Mouse (Mus musculus): ENCODE measurements around the gene Eif2b3. TPM values are rescaled to one million over a fixed set of nuclear protein-coding genes. Genes with fewer than 3 reads are reported as not detected.

Eif2b3 gene
- polyA plus RNA-seq, 1 experiment from 2014 or later = 42.1 TPM

DNA sequence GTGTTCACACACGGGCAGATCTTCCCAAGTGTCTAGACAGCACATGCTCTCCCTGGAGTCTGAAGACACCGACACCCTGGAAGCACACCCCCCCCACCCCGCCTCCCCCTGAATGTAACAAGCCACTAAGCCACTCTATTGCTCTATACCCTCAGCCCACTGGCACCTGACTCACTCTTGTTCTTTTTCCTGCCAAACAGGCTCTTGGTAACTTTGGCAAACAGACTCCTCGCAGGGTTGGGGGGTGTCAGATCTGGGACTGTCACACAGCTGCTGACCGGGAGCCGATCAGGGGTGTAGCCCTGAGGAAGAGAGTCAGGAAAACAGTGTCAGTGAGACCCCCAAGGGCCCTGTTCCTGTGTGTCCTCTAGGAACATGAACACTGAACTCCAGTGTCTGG, 112.0 kb downstream of the Eif2b3 start:
- no peaks in the 10 kb centered on the region for H3K36me3 ChIP-seq (ENCODE audit: control insufficient read depth, insufficient read depth)
- no peak overlapping the region for H3K4me3 ChIP-seq (replicated peaks; ENCODE audit: low read length)
- H3K27me3 ChIP-seq (replicated peaks; ENCODE audit: control insufficient read depth, insufficient read depth, low read length) = 0 out of 2 replicates have a peak, but pooled peaks cover 4% of the 10 kb centered on the region
- H3K4me1 ChIP-seq (replicated peaks; ENCODE audit: control insufficient read depth, insufficient read depth, low read length) = peaks cover 21% of the 10 kb centered on the region
- H3K9ac ChIP-seq (replicated peaks; ENCODE audit: low read depth, low read length) = no peak overlapping the region
- no peak overlapping the region for H3K27ac ChIP-seq (ENCODE audit: low read length)
- H3K4me2 ChIP-seq (ENCODE audit: low read length) = no peak overlapping the region
- no peak for ATAC-seq
- WGBS = 43% methylated on average over 6 of the region's 6 CpGs
- no peaks in the 10 kb centered on the region for H3K9me3 ChIP-seq (ENCODE audit: control insufficient read depth, low read length)

- peak overlapping the region; percentile 93 for H3K4me2 ChIP-seq (ENCODE audit: low read length)
- peak; percentile 19; the same call in 1 of the 2 replicates for ATAC-seq
- H3K36me3 ChIP-seq (ENCODE audit: control insufficient read depth, insufficient read depth) = no peaks in the 10 kb centered on the region
- 0 out of 2 replicates have a peak, but pooled peaks cover 4% of the 10 kb centered on the region for H3K27me3 ChIP-seq (replicated peaks; ENCODE audit: control insufficient read depth, insufficient read depth, low read length)
- H3K4me3 ChIP-seq (replicated peaks; ENCODE audit: low read length) = peak overlapping the region; percentile 66
- peaks cover 20% of the 10 kb centered on the region for H3K4me1 ChIP-seq (replicated peaks; ENCODE audit: control insufficient read depth, insufficient read depth, low read length)
- no peak overlapping the region; the same call in none of the 2 replicates for H3K9ac ChIP-seq (replicated peaks; ENCODE audit: low read depth, low read length)
- no peak overlapping the region for H3K27ac ChIP-seq (ENCODE audit: low read length)
- H3K9me3 ChIP-seq (ENCODE audit: control insufficient read depth, low read length) = no peaks in the 10 kb centered on the region
- WGBS = 5% methylated on average over 7 of the region's 7 CpGs
These were observed 112.9 kb downstream of the Eif2b3 start for GRCm38 (mm10) chr4:117131890-117132793.

GRCm38 (mm10) chr4:117132794-117133143, 113.6 kb downstream of the Eif2b3 start:
- H3K4me3 ChIP-seq (replicated peaks; ENCODE audit: low read length) = peak overlapping the region; percentile 66
- H3K27me3 ChIP-seq (replicated peaks; ENCODE audit: control insufficient read depth, insufficient read depth, low read length) = 0 out of 2 replicates have a peak, but pooled peaks cover 4% of the 10 kb centered on the region
- WGBS = 11% methylated on average over 11 of the region's 11 CpGs
- peak overlapping the region; percentile 77 for H3K9ac ChIP-seq (replicated peaks; ENCODE audit: low read depth, low read length)
- no peak for ATAC-seq
- peak overlapping the region; percentile 93 for H3K4me2 ChIP-seq (ENCODE audit: low read length)
- H3K27ac ChIP-seq (ENCODE audit: low read length) = no peak overlapping the region
- H3K4me1 ChIP-seq (replicated peaks; ENCODE audit: control insufficient read depth, insufficient read depth, low read length) = peaks cover 20% of the 10 kb centered on the region
- H3K36me3 ChIP-seq (ENCODE audit: control insufficient read depth, insufficient read depth) = no peaks in the 10 kb centered on the region
- H3K9me3 ChIP-seq (ENCODE audit: control insufficient read depth, low read length) = no peaks in the 10 kb centered on the region

GRCm38 (mm10) chr4:117133366-117133796, 114.2 kb downstream of the Eif2b3 start:
- peaks cover 20% of the 10 kb centered on the region for H3K4me1 ChIP-seq (replicated peaks; ENCODE audit: control insufficient read depth, insufficient read depth, low read length)
- H3K27ac ChIP-seq (ENCODE audit: low read length) = peak overlapping the region; percentile 10; the same call in 1 of the 2 replicates
- peak overlapping the region; percentile 66 for H3K4me3 ChIP-seq (replicated peaks; ENCODE audit: low read length)
- H3K27me3 ChIP-seq (replicated peaks; ENCODE audit: control insufficient read depth, insufficient read depth, low read length) = 0 out of 2 replicates have a peak, but pooled peaks cover 4% of the 10 kb centered on the region
- under 1% methylated on average over 42 of the region's 42 CpGs for WGBS
- no peaks in the 10 kb centered on the region for H3K9me3 ChIP-seq (ENCODE audit: control insufficient read depth, low read length)
- peak overlapping the region; percentile 77 for H3K9ac ChIP-seq (replicated peaks; ENCODE audit: low read depth, low read length)
- H3K36me3 ChIP-seq (ENCODE audit: control insufficient read depth, insufficient read depth) = no peaks in the 10 kb centered on the region
- H3K4me2 ChIP-seq (ENCODE audit: low read length) = peak overlapping the region; percentile 93
- ATAC-seq = peak; percentile 41

DNA sequence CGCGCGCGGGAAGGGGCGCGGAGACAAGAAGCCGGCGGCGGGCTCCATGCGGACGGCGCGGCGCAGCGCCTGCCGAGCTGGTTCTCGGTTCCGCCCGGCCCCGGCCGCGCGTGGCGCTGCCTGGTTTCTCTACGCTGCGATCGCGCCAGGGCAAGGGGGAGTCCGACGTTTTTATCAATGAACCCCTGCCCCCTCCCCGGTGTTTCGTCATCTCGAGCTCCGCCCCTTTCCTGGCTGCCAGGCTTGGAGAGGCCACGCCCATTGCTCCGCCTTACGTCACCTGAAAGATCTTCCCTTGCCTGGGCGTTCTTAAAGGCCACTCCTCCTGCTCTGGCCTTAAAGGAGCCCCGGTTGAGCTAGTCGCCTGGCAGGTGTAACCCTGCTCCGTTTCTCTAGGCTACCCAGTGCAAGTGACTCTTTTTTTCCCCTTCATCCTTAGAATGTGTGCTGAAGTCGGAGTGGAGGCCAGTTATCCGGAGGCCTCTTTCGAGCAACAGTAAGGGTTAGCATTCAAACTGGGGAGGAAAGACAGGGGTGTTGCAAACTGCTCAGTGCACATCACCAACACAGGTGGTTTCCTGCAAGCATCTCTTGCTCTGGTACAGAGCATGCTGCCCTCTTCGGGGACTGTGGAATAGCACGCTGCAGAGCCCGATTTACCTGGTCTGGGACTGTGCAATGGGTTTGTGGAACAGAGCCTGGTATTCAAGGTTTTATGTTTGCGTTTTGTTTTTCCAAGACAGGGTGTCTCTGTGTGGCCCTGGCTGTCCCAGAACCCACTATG, 114.8 kb downstream of the Eif2b3 start, which contains the start of gene Plk3:
Plk3 (minus strand) TSS at position 147 of the 784 bp plus-strand sequence.
- Histone ChIP-seq H3K9ac (replicated peaks; ENCODE audit: low read depth, low read length) (peak within 1 kb of the TSS; percentile 77), H3K27ac (ENCODE audit: low read length) (peak within 1 kb of the TSS; percentile 10), H3K4me3 (replicated peaks; ENCODE audit: low read length) (peak within 1 kb of the TSS; percentile 66), H3K4me2 (ENCODE audit: low read length) (peak within 1 kb of the TSS; percentile 93), H3K9me3 (ENCODE audit: control insufficient read depth, low read length) (no peaks in the 10 kb centered on the region), H3K36me3 (ENCODE audit: control insufficient read depth, insufficient read depth) (no peaks in the 10 kb centered on the region), H3K4me1 (replicated peaks; ENCODE audit: control insufficient read depth, insufficient read depth, low read length) (peaks cover 20% of the 10 kb centered on the region), H3K27me3 (replicated peaks; ENCODE audit: control insufficient read depth, insufficient read depth, low read length) (0 out of 2 replicates have a peak, but pooled peaks cover 4% of the 10 kb centered on the region)
- WGBS = 3% methylated on average over 23 of the region's 48 CpGs
- peak; percentile 89 for ATAC-seq

DNA sequence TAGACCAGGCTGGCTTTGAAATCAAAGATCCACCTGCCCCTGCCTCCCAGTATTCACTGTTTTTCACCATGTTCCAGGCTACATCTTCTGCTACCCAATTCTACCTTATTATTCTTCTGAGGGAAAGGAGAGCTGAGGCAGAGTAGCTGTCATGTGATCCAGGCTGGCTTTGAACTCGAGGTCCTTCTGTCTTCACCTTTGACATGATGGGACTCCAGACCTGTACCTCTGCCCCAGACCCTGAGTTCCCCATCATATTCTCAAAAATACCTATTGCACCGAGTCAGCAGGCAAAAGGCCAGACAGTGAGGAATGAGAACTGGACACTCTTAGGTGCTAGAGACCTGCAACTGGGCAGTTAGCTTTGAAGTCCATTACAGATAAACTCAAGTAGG, 115.4 kb downstream of the Eif2b3 start:
- Histone ChIP-seq H3K9ac (replicated peaks; ENCODE audit: low read depth, low read length) (no peak overlapping the region), H3K4me3 (replicated peaks; ENCODE audit: low read length) (no peak overlapping the region), H3K4me2 (ENCODE audit: low read length) (peak overlapping the region; percentile 93; the same call in 1 of the 2 replicates), H3K36me3 (ENCODE audit: control insufficient read depth, insufficient read depth) (no peaks in the 10 kb centered on the region), H3K9me3 (ENCODE audit: control insufficient read depth, low read length) (no peaks in the 10 kb centered on the region), H3K27ac (ENCODE audit: low read length) (no peak overlapping the region), H3K27me3 (replicated peaks; ENCODE audit: control insufficient read depth, insufficient read depth, low read length) (0 out of 2 replicates have a peak, but pooled peaks cover 4% of the 10 kb centered on the region), H3K4me1 (replicated peaks; ENCODE audit: control insufficient read depth, insufficient read depth, low read length) (peaks cover 20% of the 10 kb centered on the region)
- no peak for ATAC-seq
- 44% methylated on average over 2 of the region's 2 CpGs for WGBS

- Histone ChIP-seq H3K4me1 (replicated peaks; ENCODE audit: control insufficient read depth, insufficient read depth, low read length) (peaks cover 20% of the 10 kb centered on the region), H3K9me3 (ENCODE audit: control insufficient read depth, low read length) (no peaks in the 10 kb centered on the region), H3K27me3 (replicated peaks; ENCODE audit: control insufficient read depth, insufficient read depth, low read length) (0 out of 2 replicates have a peak, but pooled peaks cover 4% of the 10 kb centered on the region), H3K9ac (replicated peaks; ENCODE audit: low read depth, low read length) (no peak overlapping the region), H3K27ac (ENCODE audit: low read length) (no peak overlapping the region), H3K4me2 (ENCODE audit: low read length) (no peak overlapping the region), H3K4me3 (replicated peaks; ENCODE audit: low read length) (no peak overlapping the region), H3K36me3 (ENCODE audit: control insufficient read depth, insufficient read depth) (no peaks in the 10 kb centered on the region)
- 37% methylated on average over 8 of the region's 8 CpGs for WGBS
- ATAC-seq = no peak
These were observed 116.8 kb downstream of the Eif2b3 start for GRCm38 (mm10) chr4:117136034-117136433.

Measured in forebrain, embryonic 16.5 days (tissue).